8 mouse cellular contexts compared by ENCODE assay signal in the genomic region with DNA sequence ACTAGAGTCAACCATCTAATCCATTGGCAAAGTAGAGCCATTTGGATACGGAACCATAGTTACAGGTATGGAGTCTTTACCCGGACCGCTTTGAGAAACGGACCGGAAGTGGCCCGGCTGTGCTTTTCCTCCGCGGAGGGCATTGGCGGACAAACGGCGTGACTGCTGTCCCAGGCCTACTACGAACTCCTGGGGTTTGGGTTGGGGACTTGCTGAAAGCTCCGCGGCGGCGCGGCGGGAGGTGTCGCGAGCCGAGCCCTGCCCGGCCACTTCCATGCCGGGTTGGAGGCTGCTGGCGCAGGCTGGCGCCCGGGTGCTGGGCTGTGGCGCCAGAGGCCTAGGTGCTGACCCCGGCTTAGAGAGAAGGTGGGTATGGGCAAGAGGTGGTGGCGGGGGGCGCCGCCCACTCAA. TPM values are rescaled to one million over a fixed set of nuclear protein-coding genes. Genes with fewer than 3 reads are reported as not detected.
A peak's percentile ranks its signal among the peaks of the same experiment; 100 is the strongest.
DNase-seq lines count a peak whose midpoint lies in the region; ATAC-seq lines count a peak whose summit lies in the region.

TSS of gene Mrpl3 (plus strand) at position 93 of the 411 bp plus-strand sequence.

- peak; percentile 80 for ATAC-seq in hindbrain, embryonic 11.5 days (ENCODE audit: low FRiP score)

- H3K27me3 ChIP-seq in hindbrain, embryonic 11.5 days (ENCODE audit: control insufficient read depth, insufficient read depth, low read length): no peaks in the 10 kb centered on the region

- H3K9me3 ChIP-seq in hindbrain, embryonic 11.5 days (ENCODE audit: control insufficient read depth, low read length): no peaks in the 10 kb centered on the region

- peak; percentile 86 for DNase-seq in MN1 (ENCODE audit: low spot score)
- peak; percentile 87 for DNase-seq in cerebellum, adult 9-10 months
- DNase-seq in frontal cortex, adult 2 months (ENCODE audit: extremely low spot score in 1 of 2, low spot score in 1 of 2): peak; percentile 45 to 93
- peak; percentile 93 for DNase-seq in hindbrain, embryonic 11.5 days (ENCODE audit: low spot score)
- DNase-seq in layer of hippocampus, postnatal 10 days (ENCODE audit: low spot score in 2 of 2): peak; percentile 93 to 94
- peak; percentile 89 for DNase-seq in lung, postnatal 10 days
- peak; percentile 80 for DNase-seq in ovary, postnatal 36 days (ENCODE audit: low spot score)
- DNase-seq in thymus, postnatal 25 days: peak; percentile 85

- peak within 1 kb of the TSS; percentile 62; the same call in 1 of the 2 replicates for H3K27ac ChIP-seq in hindbrain, embryonic 11.5 days (ENCODE audit: low read depth, low read length)

- H3K36me3 ChIP-seq in hindbrain, embryonic 11.5 days (ENCODE audit: control insufficient read depth, insufficient read depth, low read length): 0 out of 2 replicates have a peak, but pooled peaks cover 4% of the 10 kb centered on the region

- peak within 1 kb of the TSS; percentile 69 for H3K4me2 ChIP-seq in hindbrain, embryonic 11.5 days (replicated peaks; ENCODE audit: low read depth, low read length)

- H3K4me3 ChIP-seq in hindbrain, embryonic 11.5 days (ENCODE audit: low read depth, low read length): peak within 1 kb of the TSS; percentile 99

- H3K9ac ChIP-seq in hindbrain, embryonic 11.5 days (ENCODE audit: low read depth, low read length): peak within 1 kb of the TSS; percentile 98

- WGBS in hindbrain, embryonic 11.5 days: under 1% methylated on average over 31 of the region's 31 CpGs

- H3K4me1 ChIP-seq in hindbrain, embryonic 11.5 days (replicated peaks; ENCODE audit: control insufficient read depth, insufficient read depth, low read length): no peaks in the 10 kb centered on the region

RNA-seq across cellular contexts. Expression of gene Mrpl3, which starts in this region (rescaled TPM):
- 77.5 and 78.2 TPM in 2 replicates for polyA plus RNA-seq in frontal cortex, adult 2 months (2012; rRNA removed)
- 116 and 126 TPM in 2 replicates for polyA plus RNA-seq in hindbrain, embryonic 11.5 days (2014; fragmentation: Nextera tagmentation; extraction: Ambion mirVana)
- 10 to 100 TPM; 69.0 to 78.2 TPM for total RNA-seq in layer of hippocampus, postnatal 10 days (2021)

Comparison
In these comparisons a context has a peak if more than half of its experiments do, and no peak if none do; other contexts are left out.
1. Peak in every context shown above with its lines: DNase-seq, ATAC-seq, H3K4me3 ChIP-seq and H3K27ac ChIP-seq.